Mouse (Mus musculus): ENCODE results near the gene Anapc5.

Anapc5 gene

DNA sequence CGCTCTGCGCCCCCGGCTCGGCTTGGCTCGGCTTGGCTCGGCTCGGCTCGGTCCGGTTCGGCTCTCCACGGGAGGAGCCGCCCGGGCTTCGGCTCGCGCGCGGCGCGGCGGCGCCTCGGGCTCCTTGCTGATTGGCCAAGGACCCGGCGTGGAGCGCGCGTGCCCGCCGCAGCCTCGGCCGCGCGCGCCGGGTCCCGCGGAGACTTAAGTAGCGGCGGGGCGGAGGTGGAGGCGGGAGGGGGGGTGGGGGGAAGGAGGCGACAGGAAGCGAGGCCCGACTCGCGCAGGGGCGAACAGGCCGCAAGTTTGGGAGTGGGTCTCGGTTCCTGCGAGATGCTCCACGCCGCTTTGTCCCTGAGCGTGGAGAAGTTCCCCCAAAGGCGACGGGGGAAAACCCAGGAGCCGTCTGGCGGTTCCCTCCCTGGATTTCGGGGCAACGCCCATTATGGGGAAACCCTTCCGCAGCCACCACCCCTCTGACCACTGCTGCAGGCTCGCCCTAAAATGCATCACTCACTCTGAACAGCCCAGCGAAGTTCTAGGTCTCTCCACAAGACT lies 41.8 kb downstream of the Anapc5 start, which contains the start of gene Camkk2:
TSS of gene Camkk2 (minus strand) at position 133 of the 558 bp plus-strand sequence.
- no peak for TF ChIP-seq GATA4 (IDR thresholded peaks at IDR 0.05; ENCODE audit: insufficient replicate concordance, low read length)

DNA sequence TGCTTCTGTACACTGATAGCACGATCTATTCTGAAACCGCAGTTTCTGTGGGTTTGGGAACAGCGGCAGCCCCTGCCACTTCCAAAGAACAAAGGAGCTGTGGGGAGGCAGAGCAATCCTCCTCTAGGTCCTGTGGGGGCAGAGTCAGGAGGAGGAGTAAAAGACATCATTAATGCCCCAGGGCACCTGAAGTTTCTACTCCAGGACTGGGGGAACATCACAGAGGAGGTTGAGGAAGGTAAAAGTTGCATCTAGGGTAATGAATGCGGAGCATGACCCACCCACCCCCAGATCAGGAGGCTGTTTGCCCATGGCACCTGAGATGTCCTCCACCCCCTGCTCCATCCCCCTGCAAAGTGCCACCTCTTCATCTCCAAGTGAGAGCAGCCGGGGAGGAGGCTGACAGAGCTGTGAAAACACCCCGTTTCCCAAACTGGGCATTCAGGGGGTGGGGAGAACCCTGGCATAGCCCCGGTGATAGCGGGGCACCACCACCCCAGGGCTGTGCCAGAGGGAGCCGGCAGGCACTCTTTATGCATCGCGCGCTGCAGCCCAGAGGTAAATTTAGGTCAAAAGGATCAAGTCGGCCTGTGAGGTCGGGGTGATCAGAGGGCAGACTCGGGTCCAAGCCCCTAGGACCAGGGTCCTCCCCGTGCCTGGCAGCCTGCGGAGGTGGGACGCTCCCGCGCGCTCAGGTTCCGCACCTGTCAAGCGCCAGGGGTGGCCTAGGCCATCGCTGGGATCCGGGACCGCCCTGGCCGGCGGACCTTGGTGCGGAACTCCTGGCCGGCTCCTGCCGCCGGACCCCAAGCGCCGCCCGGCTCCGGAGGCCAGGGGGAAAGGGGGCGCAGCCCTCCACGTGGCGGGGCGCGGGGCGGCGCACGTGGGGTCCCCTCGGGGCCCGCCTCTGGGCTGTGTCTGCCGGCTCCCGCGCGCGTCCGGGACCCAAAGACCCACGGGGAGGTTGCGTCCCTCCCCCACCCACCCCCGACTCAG lies 42.6 kb downstream of the Anapc5 start:
- TF ChIP-seq GATA4 (IDR thresholded peaks at IDR 0.05; ENCODE audit: insufficient replicate concordance, low read length), result no peak

DNA sequence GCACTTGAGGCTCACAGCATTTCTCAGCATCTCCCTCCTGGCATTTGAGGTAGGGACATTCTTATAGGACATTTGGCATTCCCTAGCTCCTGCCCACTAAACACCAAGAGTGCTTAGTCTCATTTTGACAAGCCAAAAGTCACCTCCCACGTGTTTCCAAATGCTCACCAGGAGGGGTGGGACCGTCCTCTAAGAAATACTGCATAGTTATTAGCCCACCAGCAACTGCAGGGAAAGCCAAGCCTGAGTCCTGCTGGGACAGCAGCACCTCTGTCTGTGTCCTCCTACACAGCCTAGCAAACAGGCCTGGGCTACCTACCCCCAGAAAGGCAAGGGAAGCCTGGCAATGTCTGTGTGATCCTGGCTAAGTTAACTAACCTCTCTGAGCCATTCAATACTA lies 43.8 kb downstream of the Anapc5 start:
- no peak for TF ChIP-seq GATA4 (IDR thresholded peaks at IDR 0.05; ENCODE audit: insufficient replicate concordance, low read length)

DNA sequence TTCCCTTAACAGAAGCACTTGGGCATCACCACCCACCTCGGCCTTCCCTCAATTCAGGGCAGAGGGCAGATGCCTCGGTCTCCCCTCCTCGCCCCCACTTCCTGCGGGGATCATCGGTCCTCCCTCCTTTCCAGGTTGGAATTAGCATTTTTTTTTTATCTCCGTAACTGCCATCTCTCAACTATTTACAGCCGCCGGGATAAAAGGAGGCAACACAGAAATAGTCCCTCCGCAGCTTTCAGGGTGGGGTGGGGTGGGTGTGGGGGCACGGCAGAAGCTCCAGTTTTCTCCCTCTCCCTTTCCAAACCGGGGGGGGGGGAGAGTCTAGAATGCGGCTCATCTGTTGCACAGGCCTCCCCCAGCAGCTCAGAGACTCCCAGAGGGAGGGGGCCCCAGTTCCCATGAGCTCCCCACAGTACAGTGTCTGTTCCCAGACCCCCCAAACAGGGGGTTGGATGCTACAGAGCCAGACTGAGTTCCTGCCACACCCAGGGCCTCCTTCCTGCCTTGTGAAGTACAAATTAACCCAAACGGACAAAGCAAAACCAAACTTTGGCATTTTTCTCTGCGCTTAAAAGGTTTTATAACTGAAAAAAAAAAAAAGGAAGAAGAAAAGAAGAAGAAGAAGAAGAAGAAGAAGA lies 45.4 kb downstream of the Anapc5 start:
- TF ChIP-seq GATA4 (IDR thresholded peaks at IDR 0.05; ENCODE audit: insufficient replicate concordance, low read length), result no peak

- TF ChIP-seq GATA4 (IDR thresholded peaks at IDR 0.05; ENCODE audit: insufficient replicate concordance, low read length), result peak; percentile 87
These were observed 46.2 kb downstream of the Anapc5 start for GRCm38 (mm10) chr5:122774743-122775611.

- no peak for TF ChIP-seq GATA4 (IDR thresholded peaks at IDR 0.05; ENCODE audit: insufficient replicate concordance, low read length)
These were observed 47.4 kb downstream of the Anapc5 start for GRCm38 (mm10) chr5:122773756-122774155.

- TF ChIP-seq GATA4 (IDR thresholded peaks at IDR 0.05; ENCODE audit: insufficient replicate concordance, low read length), result no peak
These were observed 49.7 kb downstream of the Anapc5 start for GRCm38 (mm10) chr5:122771428-122771827.

DNA sequence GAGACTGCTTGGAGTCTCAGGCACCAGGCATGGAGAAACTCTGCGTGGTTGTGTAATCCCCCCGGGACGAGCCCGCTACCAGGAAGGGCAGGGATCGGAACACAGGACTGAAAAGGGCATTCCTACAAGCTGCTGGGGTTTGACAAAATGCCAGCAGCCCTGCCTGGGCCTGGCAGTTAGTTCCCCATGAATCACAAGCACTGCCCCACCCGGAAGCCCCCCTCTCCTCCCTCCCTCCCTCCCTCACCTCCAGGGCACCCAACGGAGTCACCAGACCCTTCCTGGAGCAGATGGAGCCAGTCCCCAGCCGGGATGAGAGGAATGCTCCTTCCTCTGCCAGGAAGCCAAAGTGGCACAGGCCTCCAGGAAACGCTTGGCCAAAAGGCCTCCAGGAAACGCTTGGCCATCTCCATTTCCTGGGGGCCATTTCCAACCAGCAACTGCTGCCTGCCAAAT lies 50.3 kb downstream of the Anapc5 start:
- TF ChIP-seq GATA4 (IDR thresholded peaks at IDR 0.05; ENCODE audit: insufficient replicate concordance, low read length), result no peak

DNA sequence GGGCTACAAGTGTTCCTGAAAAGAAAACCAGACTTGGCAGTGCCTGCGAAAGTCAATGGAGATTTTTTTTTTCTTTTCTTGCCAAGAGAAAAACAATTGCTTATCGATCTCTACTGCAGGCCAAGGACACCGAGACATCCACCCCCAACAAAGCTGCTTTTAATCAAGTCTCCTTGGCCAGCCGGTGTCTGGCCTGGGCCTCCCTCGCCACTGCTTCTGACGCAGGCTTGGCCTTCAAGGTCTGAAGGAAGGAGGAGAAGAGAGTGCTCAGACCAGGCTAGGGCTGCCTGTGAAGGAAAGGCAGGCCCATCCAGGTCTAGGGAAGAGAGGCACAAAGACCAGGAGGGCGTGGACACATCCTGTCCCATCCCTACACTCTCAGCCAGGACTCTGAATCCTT lies 50.8 kb downstream of the Anapc5 start:
- TF ChIP-seq GATA4 (IDR thresholded peaks at IDR 0.05; ENCODE audit: insufficient replicate concordance, low read length), result peak; percentile 24; the same call in 1 of the 2 replicates

DNA sequence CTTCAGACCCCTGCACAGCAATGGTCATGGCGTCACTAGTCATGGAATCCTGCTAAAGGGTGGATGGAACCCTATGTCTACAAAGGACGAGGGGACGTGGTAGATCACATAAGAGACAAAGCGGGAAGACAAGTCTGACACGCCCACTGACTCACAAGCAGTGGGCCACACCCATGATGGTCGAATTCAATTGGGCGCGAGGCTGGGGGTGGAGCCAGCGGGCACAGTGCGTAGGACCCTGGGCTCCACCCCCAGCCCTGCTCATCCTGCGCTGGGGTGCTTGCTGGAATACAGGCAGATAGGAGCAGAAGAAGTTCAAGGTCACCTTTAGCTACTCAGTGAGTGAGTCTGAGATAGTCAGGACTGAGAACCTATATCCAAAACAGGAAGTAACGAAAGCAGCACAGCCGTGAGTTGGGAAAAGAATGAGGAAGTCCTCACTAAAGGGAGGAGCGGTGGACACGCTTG lies 52.0 kb downstream of the Anapc5 start:
- no peak for TF ChIP-seq GATA4 (IDR thresholded peaks at IDR 0.05; ENCODE audit: insufficient replicate concordance, low read length)

GRCm38 (mm10) chr5:122767283-122767682 lies 53.9 kb downstream of the Anapc5 start:
- TF ChIP-seq GATA4 (IDR thresholded peaks at IDR 0.05; ENCODE audit: insufficient replicate concordance, low read length), result no peak

- no peak for TF ChIP-seq GATA4 (IDR thresholded peaks at IDR 0.05; ENCODE audit: insufficient replicate concordance, low read length)
These were observed 57.1 kb downstream of the Anapc5 start for GRCm38 (mm10) chr5:122764032-122764464.

DNA sequence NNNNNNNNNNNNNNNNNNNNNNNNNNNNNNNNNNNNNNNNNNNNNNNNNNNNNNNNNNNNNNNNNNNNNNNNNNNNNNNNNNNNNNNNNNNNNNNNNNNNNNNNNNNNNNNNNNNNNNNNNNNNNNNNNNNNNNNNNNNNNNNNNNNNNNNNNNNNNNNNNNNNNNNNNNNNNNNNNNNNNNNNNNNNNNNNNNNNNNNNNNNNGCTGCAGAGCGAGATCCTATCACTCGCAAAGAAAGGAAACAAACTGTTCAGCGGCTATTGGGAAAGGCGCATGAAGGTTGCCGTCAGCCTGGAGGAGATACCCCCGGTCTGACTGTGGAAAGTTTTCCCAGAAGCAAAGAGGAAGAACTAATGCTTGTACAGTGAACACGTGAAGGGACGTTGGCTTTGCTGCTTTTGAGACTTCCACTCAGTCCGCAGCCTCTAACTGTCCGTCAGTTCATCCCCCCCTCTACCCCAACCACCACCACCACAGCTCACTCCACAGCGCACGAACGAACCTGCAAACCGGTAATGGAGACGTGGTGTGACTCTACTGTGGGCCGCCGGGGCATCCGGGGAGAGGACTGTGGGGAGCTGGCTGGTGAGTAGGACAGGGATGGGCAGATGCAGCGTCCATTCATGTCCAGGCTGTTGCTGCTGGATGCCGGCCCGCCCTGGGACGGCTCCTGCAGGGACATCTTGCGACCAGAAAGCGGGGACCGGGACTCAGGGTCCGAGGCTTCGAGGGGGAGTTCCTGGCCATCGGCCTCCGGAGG lies 57.7 kb downstream of the Anapc5 start:
- TF ChIP-seq GATA4 (IDR thresholded peaks at IDR 0.05; ENCODE audit: insufficient replicate concordance, low read length), result no peak

- TF ChIP-seq GATA4 (IDR thresholded peaks at IDR 0.05; ENCODE audit: insufficient replicate concordance, low read length), result no peak
These were observed 64.5 kb downstream of the Anapc5 start for GRCm38 (mm10) chr5:122756680-122757079.

All from liver, adult (tissue).